Mouse (Mus musculus) urinary bladder, postnatal 4 days (tissue): ENCODE data around the gene Stk33.
"Not testable (repeated sequence)": the region's sequence is repeated elsewhere in the genome, so short reads cannot be mapped to it uniquely, and the experiment has no call there.

Experiments
- DNase-seq, 2 experiments: peaks; one replicate each; pipeline ENCODE4 v3.0.0; 2021 to 2022; ENCODE audit warnings: low spot score in 2 of 2

Gene Stk33

GRCm38 (mm10) chr7:109438781-109439591 lies at the start of gene Stk33:
Gene Stk33 (minus strand): TSS chr7:109439081.
- peak; percentile 35 to 61 for DNase-seq

- DNase-seq = no peak
Measured at GRCm38 (mm10) chr7:109484221-109484620, 45.3 kb upstream of the Stk33 start.

GRCm38 (mm10) chr7:109480765-109481197 lies 41.9 kb upstream of the Stk33 start:
- DNase-seq = no peak

- DNase-seq = no peak
Measured at GRCm38 (mm10) chr7:109477926-109478325, 39.0 kb upstream of the Stk33 start.

GRCm38 (mm10) chr7:109470700-109471099 lies 31.8 kb upstream of the Stk33 start:
- no peak for DNase-seq

- DNase-seq = no peak
Measured at GRCm38 (mm10) chr7:109468262-109468701, 29.4 kb upstream of the Stk33 start.

GRCm38 (mm10) chr7:109467591-109467990 lies 28.7 kb upstream of the Stk33 start:
- DNase-seq = no peak

GRCm38 (mm10) chr7:109460698-109461097 lies 21.8 kb upstream of the Stk33 start:
- DNase-seq = no peak

- no peak for DNase-seq
Measured at GRCm38 (mm10) chr7:109456563-109456962, 17.7 kb upstream of the Stk33 start.

- no peak for DNase-seq
Measured at GRCm38 (mm10) chr7:109455748-109456147, 16.9 kb upstream of the Stk33 start.

GRCm38 (mm10) chr7:109454856-109455255 lies 16.0 kb upstream of the Stk33 start:
- no peak for DNase-seq

- no peak for DNase-seq
Measured at GRCm38 (mm10) chr7:109448060-109448459, 9.2 kb upstream of the Stk33 start.

GRCm38 (mm10) chr7:109445012-109445411 lies 6.1 kb upstream of the Stk33 start:
- no peak for DNase-seq

- no peak for DNase-seq
Measured at GRCm38 (mm10) chr7:109442739-109443138, 3.9 kb upstream of the Stk33 start.

- no peak for DNase-seq
Measured at GRCm38 (mm10) chr7:109440697-109441269, 1.9 kb upstream of the Stk33 start.

GRCm38 (mm10) chr7:109424422-109425159 lies 14.3 kb downstream of the Stk33 start:
- no peak for DNase-seq

- no peak for DNase-seq
Measured at GRCm38 (mm10) chr7:109422803-109423202, 16.1 kb downstream of the Stk33 start.

GRCm38 (mm10) chr7:109405491-109405890 lies 33.4 kb downstream of the Stk33 start:
- no peak for DNase-seq

GRCm38 (mm10) chr7:109399299-109399698 lies 39.6 kb downstream of the Stk33 start:
- no peak for DNase-seq

- DNase-seq = no peak
Measured at GRCm38 (mm10) chr7:109381131-109381530, 57.8 kb downstream of the Stk33 start.

GRCm38 (mm10) chr7:109373556-109373955 lies 65.3 kb downstream of the Stk33 start:
- not testable (repeated sequence) for DNase-seq

GRCm38 (mm10) chr7:109358435-109359187 lies 80.3 kb downstream of the Stk33 start:
- no peak for DNase-seq
